Mouse (Mus musculus) embryonic fibroblast, embryonic 13.5 days (primary cell): ENCODE data around the gene Ccdc114. TPM values are rescaled to one million over a fixed set of nuclear protein-coding genes. Genes with fewer than 3 reads are reported as not detected.
"Not testable (repeated sequence)": the region's sequence is repeated elsewhere in the genome, so short reads cannot be mapped to it uniquely, and the experiment has no call there.

Source experiments
- H3K27ac ChIP-seq: 2 replicates; pipeline ENCODE4 v1.5.1; 2012; ENCODE audit warnings: low read length, control low read depth, inconsistent platforms; ENCODE audit not compliant: insufficient read depth
- H3K4me1 ChIP-seq: 2 replicates; pipeline ENCODE4 v1.6.1; 2011; ENCODE audit warnings: low read length; ENCODE audit not compliant: control insufficient read depth, insufficient read depth
- H3K4me3 ChIP-seq: 2 replicates; pipeline ENCODE4 v1.5.1; 2011; ENCODE audit warnings: mild to moderate bottlenecking, control low read depth, low read length; ENCODE audit not compliant: insufficient read depth
- CTCF ChIP-seq: IDR thresholded peaks from 2 replicates; pipeline ENCODE4 v1.5.1; 2011; ENCODE audit warnings: mild to moderate bottlenecking, control low read depth, low read length, moderate library complexity, borderline replicate concordance; ENCODE audit not compliant: insufficient read depth
- POLR2A ChIP-seq: IDR thresholded peaks from 2 replicates; pipeline ENCODE4 v1.6.1; 2011; ENCODE audit warnings: low read depth, mild to moderate bottlenecking, control low read depth, low read length, moderate library complexity
- polyA plus RNA-seq: library from polyadenylated mRNA; stranded (reverse); fragments of >200 nt; gene quantifications from 2 replicates; pipeline ENCODE4 v1.2.4, GENCODE M21; 2011; ENCODE audit warnings: low read depth; ENCODE audit not compliant: missing spikeins, insufficient read length

Ccdc114 gene
- polyA plus RNA-seq, 1 experiment = 1.1 TPM

GRCm38 (mm10) chr7:45897258-45897757 is 26.6 kb upstream of the Ccdc114 start:
- H3K4me1 ChIP-seq = no peaks in the 10 kb centered on the region
- peak overlapping the region; percentile 24 for H3K27ac ChIP-seq
- peak overlapping the region; percentile 44 for H3K4me3 ChIP-seq
- TF ChIP-seq POLR2A (peak; percentile 57; the same call in 1 of the 2 replicates), CTCF (no peak)

GRCm38 (mm10) chr7:45898125-45898524 is 25.7 kb upstream of the Ccdc114 start:
- H3K27ac ChIP-seq, H3K4me3 ChIP-seq: not testable (repeated sequence)

GRCm38 (mm10) chr7:45901562-45901961 is 22.3 kb upstream of the Ccdc114 start:
- Histone ChIP-seq H3K4me1 (no peaks in the 10 kb centered on the region), H3K4me3 (no peak overlapping the region)

More at GRCm38 (mm10) chr7:45898125-45898524, 25.7 kb upstream of the Ccdc114 start:
- not testable (repeated sequence) for H3K4me1 ChIP-seq

GRCm38 (mm10) chr7:45902481-45903002 is 21.3 kb upstream of the Ccdc114 start:
- Histone ChIP-seq H3K27ac (no peak overlapping the region), H3K4me3 (no peak overlapping the region), H3K4me1 (no peaks in the 10 kb centered on the region)
- TF ChIP-seq CTCF = no peak
- TF ChIP-seq POLR2A = no peak

More at GRCm38 (mm10) chr7:45901562-45901961, 22.3 kb upstream of the Ccdc114 start:
- TF ChIP-seq POLR2A (no peak), CTCF (no peak)
- no peak overlapping the region for H3K27ac ChIP-seq

GRCm38 (mm10) chr7:45906622-45907021 is 17.2 kb upstream of the Ccdc114 start:
- TF ChIP-seq CTCF = no peak
- no peak for TF ChIP-seq POLR2A
- no peak overlapping the region for H3K27ac ChIP-seq
- no peaks in the 10 kb centered on the region for H3K4me1 ChIP-seq
- no peak overlapping the region for H3K4me3 ChIP-seq

- TF ChIP-seq CTCF (no peak), POLR2A (no peak)
- Histone ChIP-seq H3K4me3 (no peak overlapping the region), H3K27ac (no peak overlapping the region), H3K4me1 (no peaks in the 10 kb centered on the region)
Observed at GRCm38 (mm10) chr7:45908384-45908783, 15.5 kb upstream of the Ccdc114 start.

GRCm38 (mm10) chr7:45909145-45909544 is 14.7 kb upstream of the Ccdc114 start:
- no peaks in the 10 kb centered on the region for H3K4me1 ChIP-seq
- H3K27ac ChIP-seq = no peak overlapping the region
- no peak overlapping the region for H3K4me3 ChIP-seq
- TF ChIP-seq POLR2A (no peak), CTCF (no peak)

- H3K4me3 ChIP-seq = no peak overlapping the region
- H3K27ac ChIP-seq = no peak overlapping the region
- 0 out of 2 replicates have a peak, but pooled peaks cover 5% of the 10 kb centered on the region for H3K4me1 ChIP-seq
- TF ChIP-seq CTCF = no peak
- no peak for TF ChIP-seq POLR2A
Observed at GRCm38 (mm10) chr7:45914067-45914466, 9.8 kb upstream of the Ccdc114 start.

- no peak overlapping the region for H3K27ac ChIP-seq
Observed at GRCm38 (mm10) chr7:45915011-45915410, 8.9 kb upstream of the Ccdc114 start.

GRCm38 (mm10) chr7:45916056-45917003 is 7.5 kb upstream of the Ccdc114 start:
- H3K4me1 ChIP-seq = 0 out of 2 replicates have a peak, but pooled peaks cover 5% of the 10 kb centered on the region
- H3K4me3 ChIP-seq = no peak overlapping the region
- TF ChIP-seq CTCF (no peak), POLR2A (peak; percentile 52)
- no peak overlapping the region; the same call in 1 of the 2 replicates for H3K27ac ChIP-seq

More at GRCm38 (mm10) chr7:45915011-45915410, 8.9 kb upstream of the Ccdc114 start:
- 0 out of 2 replicates have a peak, but pooled peaks cover 5% of the 10 kb centered on the region for H3K4me1 ChIP-seq
- TF ChIP-seq CTCF (no peak), POLR2A (no peak)
- H3K4me3 ChIP-seq = no peak overlapping the region
